Mouse (Mus musculus) intestine, postnatal 0 days (tissue): ENCODE measurements at regions not wholly inside any gene's neighbourhood (a gene's known extent, or its start where the extent isn't known, plus 50 kb on each side); places are given as distances from the start of the nearest gene placed in this dataset.

Experiments used
- ATAC-seq: fragments of 200-750 bp; cut with Nextera tagmentation; 2 replicates; pipeline ENCODE4 v1.8.0; 2017; ENCODE audit warnings: mild to moderate bottlenecking, moderate TSS enrichment, moderate library complexity
- H3K27ac ChIP-seq: fragments of 300-500 bp; sonication (generic); 2 replicates; pipeline ENCODE4 v1.5.1; 2014; ENCODE audit warnings: mild to moderate bottlenecking, low read depth, low read length, moderate library complexity
- H3K27me3 ChIP-seq: fragments of 300-500 bp; sonication (generic); replicated peaks from 2 replicates; pipeline ENCODE4 v1.6.1; 2014; ENCODE audit warnings: low read length, mixed read lengths; ENCODE audit not compliant: control insufficient read depth, insufficient read depth
- H3K36me3 ChIP-seq: fragments of 300-500 bp; sonication (generic); 2 replicates; pipeline ENCODE4 v1.6.1; 2014; ENCODE audit warnings: mild to moderate bottlenecking, moderate library complexity; ENCODE audit not compliant: control insufficient read depth, insufficient read depth
- H3K4me1 ChIP-seq: fragments of 300-500 bp; sonication (generic); replicated peaks from 2 replicates; pipeline ENCODE4 v1.6.1; 2014; ENCODE audit warnings: antibody characterized with exemption, low read length, mixed read lengths; ENCODE audit not compliant: control insufficient read depth, insufficient read depth
- H3K4me2 ChIP-seq: fragments of 300-500 bp; sonication (generic); replicated peaks from 2 replicates; pipeline ENCODE4 v1.6.1; 2014; ENCODE audit warnings: low read depth, mild to moderate bottlenecking, moderate library complexity
- H3K4me3 ChIP-seq: fragments of 300-500 bp; sonication (generic); 2 replicates; pipeline ENCODE4 v1.5.1; 2014; ENCODE audit warnings: low read depth, low read length
- H3K9ac ChIP-seq: fragments of 300-500 bp; sonication (generic); 2 replicates; pipeline ENCODE4 v1.6.1; 2014; ENCODE audit warnings: mild to moderate bottlenecking, low read depth, low read length
- H3K9me3 ChIP-seq: fragments of 300-500 bp; sonication (generic); 2 replicates; pipeline ENCODE4 v1.6.1; 2016; ENCODE audit warnings: mixed run types; ENCODE audit not compliant: control insufficient read depth
- CTCF ChIP-seq: sonication (generic); IDR thresholded peaks from 2 replicates; pipeline ENCODE4 v1.5.1; 2016; ENCODE audit warnings: low read depth, mild to moderate bottlenecking, control low read depth, antibody characterized with exemption, moderate library complexity
- WGBS: fragments of 180-500 bp; shearing (Covaris S2); extraction: QIAGEN DNeasy Blood & Tissue Kit; methylation state at CpG from one replicate; pipeline ENCODE4 v1.1.7; 2014; 5-methylcytosine and 5-hydroxymethylcytosine counted together

DNA sequence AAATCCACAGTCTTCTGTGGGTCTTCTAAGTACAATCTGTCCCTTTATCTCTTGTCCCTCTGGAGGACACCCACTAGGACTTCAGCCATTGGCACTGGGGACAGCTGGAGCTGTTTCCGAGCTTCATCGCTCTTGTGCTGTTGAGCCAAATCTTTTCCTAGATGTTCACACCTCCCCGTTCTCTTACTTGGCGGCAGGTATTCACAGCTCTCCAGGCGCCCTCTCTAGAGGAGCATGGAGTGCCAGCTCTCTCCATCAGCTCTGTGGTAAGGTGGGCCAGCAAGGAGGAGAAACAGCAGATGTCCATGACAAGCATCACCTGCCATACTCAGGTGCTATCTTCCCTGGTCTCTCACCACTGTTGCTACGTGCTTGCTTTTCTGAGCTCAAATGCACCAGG is 360.3 kb upstream of the Myt1l start:
- H3K36me3 ChIP-seq = no peaks in the 10 kb centered on the region
- H3K4me2 ChIP-seq = no peak overlapping the region
- ATAC-seq = no peak
- no peaks in the 10 kb centered on the region for H3K9me3 ChIP-seq
- H3K4me1 ChIP-seq = no peaks in the 10 kb centered on the region
- TF ChIP-seq CTCF = no peak
- no peak overlapping the region for H3K9ac ChIP-seq
- H3K4me3 ChIP-seq = no peak overlapping the region
- H3K27me3 ChIP-seq = no peaks in the 10 kb centered on the region
- WGBS = 76% methylated on average over 6 of the region's 6 CpGs
- H3K27ac ChIP-seq = no peak overlapping the region

DNA sequence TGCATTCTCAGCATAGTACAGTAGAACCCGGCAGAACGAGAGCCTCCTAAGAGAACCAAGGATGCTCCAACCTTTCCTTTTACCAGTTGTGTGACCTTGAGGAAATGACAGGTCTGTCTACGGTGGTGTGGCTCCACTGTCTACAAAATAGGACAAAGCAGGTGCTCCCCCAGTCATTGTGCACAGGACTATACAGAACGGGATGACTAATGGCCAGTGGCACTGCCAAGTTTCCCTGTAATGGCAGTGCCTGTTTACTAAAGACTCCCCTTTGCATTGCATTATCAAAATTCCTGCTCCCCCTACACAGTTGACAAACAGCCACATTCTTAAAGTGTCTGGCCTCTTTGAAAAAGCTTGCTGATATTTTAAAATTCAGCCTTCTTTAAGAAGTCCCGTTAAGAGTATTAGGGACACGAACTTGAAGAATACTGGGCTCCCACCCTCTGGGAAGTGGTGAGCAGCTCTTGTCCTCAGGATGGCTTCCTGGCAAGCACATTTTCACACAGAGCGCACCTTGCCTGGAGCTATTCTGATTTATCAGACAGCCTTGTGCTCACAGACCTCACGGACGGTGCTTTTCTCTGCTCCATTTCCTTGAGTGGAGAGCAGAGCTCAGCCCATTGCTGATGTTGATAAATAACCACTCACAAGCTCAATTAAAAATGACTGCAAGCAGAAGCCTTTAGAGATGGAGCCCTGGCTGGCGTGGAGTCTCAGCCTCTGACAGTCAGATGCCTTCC is 352.3 kb upstream of the Myt1l start:
- TF ChIP-seq CTCF = no peak
- 66% methylated on average over 10 of the region's 10 CpGs for WGBS
- no peaks in the 10 kb centered on the region for H3K27me3 ChIP-seq
- no peak overlapping the region for H3K4me2 ChIP-seq
- ATAC-seq = no peak
- H3K36me3 ChIP-seq = no peaks in the 10 kb centered on the region
- H3K9ac ChIP-seq = no peak overlapping the region
- H3K27ac ChIP-seq = no peak overlapping the region
- H3K4me3 ChIP-seq = no peak overlapping the region
- H3K9me3 ChIP-seq = no peaks in the 10 kb centered on the region
- H3K4me1 ChIP-seq = no peaks in the 10 kb centered on the region

DNA sequence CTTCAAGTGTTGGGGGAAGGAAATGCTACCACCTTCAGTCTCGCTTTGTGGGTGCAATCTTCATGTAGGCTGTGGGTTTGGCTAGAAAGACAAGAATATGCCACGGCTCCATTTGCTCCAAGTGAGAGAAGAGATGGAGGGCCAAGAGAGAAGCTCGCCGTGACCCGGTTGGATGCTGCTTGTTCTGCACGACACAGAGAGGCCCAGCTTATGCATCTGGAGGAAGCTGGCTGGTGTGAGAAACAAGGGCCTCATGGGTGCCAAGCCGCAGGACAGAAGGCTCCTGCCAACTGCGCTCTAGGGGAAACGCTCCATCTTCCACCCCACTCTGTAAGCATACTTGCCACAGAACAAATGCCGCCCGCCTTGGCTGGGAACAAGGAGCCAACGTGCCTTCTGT is 351.0 kb upstream of the Myt1l start:
- TF ChIP-seq CTCF = no peak
- no peak for ATAC-seq
- no peak overlapping the region for H3K27ac ChIP-seq
- no peaks in the 10 kb centered on the region for H3K27me3 ChIP-seq
- H3K4me2 ChIP-seq = no peak overlapping the region
- H3K4me1 ChIP-seq = no peaks in the 10 kb centered on the region
- H3K4me3 ChIP-seq = no peak overlapping the region
- no peaks in the 10 kb centered on the region for H3K36me3 ChIP-seq
- WGBS = 85% methylated on average over 12 of the region's 12 CpGs
- no peaks in the 10 kb centered on the region for H3K9me3 ChIP-seq
- H3K9ac ChIP-seq = no peak overlapping the region

DNA sequence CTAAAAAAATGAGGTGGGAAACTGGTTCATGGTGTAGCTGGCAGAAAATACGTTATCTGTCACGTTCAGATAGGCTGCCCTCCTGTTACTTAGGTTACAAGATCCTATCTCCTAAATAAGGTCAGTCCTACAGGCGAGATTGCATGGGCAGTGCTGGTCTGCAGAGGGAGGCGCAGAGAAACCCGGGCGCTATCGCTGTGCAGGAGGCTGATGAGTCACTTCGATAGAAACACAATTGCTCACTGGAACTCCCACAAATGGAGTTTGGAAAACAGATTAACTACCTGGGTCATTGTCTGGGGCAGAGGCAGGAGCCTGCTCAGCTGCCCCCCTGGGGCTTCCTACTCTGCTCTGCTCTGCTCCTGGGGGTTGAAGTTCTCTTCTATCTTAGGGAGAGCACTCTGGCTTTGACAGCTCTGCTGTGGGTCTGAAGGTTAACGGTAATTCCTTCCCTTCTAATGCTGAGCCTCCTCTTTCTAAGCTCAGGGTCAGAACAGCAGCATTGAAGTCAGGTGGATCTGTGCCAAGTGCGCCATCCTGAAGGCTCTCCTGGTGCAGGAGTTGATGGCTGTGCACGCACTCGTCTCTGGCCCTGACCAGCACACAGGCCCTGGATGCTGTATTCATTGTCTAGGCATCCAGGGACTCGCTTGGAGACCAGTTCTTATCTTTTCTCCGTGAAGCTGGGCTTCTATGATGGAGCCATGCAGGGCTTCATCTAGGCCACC is 349.9 kb upstream of the Myt1l start:
- no peaks in the 10 kb centered on the region for H3K36me3 ChIP-seq
- no peaks in the 10 kb centered on the region for H3K9me3 ChIP-seq
- ATAC-seq = no peak
- no peaks in the 10 kb centered on the region for H3K4me1 ChIP-seq
- H3K9ac ChIP-seq = no peak overlapping the region
- no peak overlapping the region for H3K27ac ChIP-seq
- H3K4me2 ChIP-seq = no peak overlapping the region
- no peak for TF ChIP-seq CTCF
- H3K4me3 ChIP-seq = no peak overlapping the region
- H3K27me3 ChIP-seq = no peaks in the 10 kb centered on the region
- WGBS = 55% methylated on average over 14 of the region's 14 CpGs

DNA sequence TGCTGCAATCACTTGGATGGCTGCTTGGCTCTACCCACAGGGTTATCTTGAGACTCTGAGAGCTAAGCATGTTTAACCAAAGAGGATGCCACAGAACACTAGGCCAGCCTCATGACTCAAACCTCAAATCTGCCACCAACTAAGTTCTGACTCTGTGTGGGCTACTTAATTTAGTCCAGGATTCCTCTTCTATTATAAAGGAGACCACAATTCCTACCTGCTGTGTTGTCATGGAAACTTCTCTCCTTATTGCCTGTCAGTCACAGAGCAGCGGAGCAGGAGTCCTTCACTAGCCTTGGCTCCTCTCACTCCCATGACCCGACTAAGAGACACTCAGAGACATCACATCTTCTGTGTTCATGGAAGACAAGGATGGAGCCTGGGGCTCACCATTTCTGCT is 348.8 kb upstream of the Myt1l start:
- 70% methylated on average over 2 of the region's 2 CpGs for WGBS
- H3K4me2 ChIP-seq = no peak overlapping the region
- no peak for ATAC-seq

DNA sequence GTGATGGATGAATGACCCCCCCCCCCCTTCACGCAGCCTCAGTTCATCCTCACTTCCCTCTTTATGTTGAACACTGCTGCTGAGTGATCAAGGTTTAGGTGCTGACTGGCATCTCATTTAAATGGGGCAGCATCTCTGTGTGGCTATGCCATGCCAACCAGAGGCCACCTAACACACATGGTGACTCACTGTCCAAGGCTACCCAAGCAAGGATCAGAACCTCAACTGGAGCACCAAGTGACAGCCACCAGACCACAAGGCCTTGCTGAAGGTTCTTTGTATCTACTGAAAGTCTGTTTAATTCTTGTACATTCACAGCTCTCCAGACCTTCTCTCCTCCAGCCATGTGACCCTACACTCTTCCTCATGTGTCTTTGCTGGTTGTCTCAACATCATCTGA is 347.6 kb upstream of the Myt1l start:
- H3K4me1 ChIP-seq = no peaks in the 10 kb centered on the region
- H3K27me3 ChIP-seq = no peaks in the 10 kb centered on the region
- WGBS = 86% methylated on average over 1 of the region's 1 CpGs
- H3K9ac ChIP-seq = no peak overlapping the region
- no peak overlapping the region for H3K4me2 ChIP-seq
- ATAC-seq = no peak
- no peak for TF ChIP-seq CTCF
- H3K4me3 ChIP-seq = no peak overlapping the region
- no peak overlapping the region for H3K27ac ChIP-seq
- no peaks in the 10 kb centered on the region for H3K36me3 ChIP-seq
- no peaks in the 10 kb centered on the region for H3K9me3 ChIP-seq

More for the DNA sequence above, 348.8 kb upstream of the Myt1l start:
- no peak overlapping the region for H3K27ac ChIP-seq
- no peak overlapping the region for H3K4me3 ChIP-seq
- no peaks in the 10 kb centered on the region for H3K9me3 ChIP-seq
- H3K4me1 ChIP-seq = no peaks in the 10 kb centered on the region
- H3K9ac ChIP-seq = no peak overlapping the region
- no peaks in the 10 kb centered on the region for H3K36me3 ChIP-seq
- H3K27me3 ChIP-seq = no peaks in the 10 kb centered on the region
- no peak for TF ChIP-seq CTCF
